Mouse (Mus musculus) monocyte, adult 2 months (primary cell): ENCODE measurements around the gene Sema6b.

Experiments used
- DNase-seq, 2 experiments: peaks; one replicate each; pipeline ENCODE4 v3.0.0; 2022; ENCODE audit warnings: low spot score in 2 of 2, low read depth in 1 of 2

Sema6b gene

GRCm38 (mm10) chr17:56139858-56140595, at the start of gene Sema6b:
Gene Sema6b (minus strand): TSS chr17:56140343.
- DNase-seq: no peak

- no peak for DNase-seq
Observed at GRCm38 (mm10) chr17:56185281-56186141, 45.4 kb upstream of the Sema6b start.

- DNase-seq: peak; percentile 81 to 90
Observed at GRCm38 (mm10) chr17:56183658-56184103, 43.5 kb upstream of the Sema6b start, which contains the start of gene Mydgf. Gene Mydgf (minus strand): TSS chr17:56183920.

DNA sequence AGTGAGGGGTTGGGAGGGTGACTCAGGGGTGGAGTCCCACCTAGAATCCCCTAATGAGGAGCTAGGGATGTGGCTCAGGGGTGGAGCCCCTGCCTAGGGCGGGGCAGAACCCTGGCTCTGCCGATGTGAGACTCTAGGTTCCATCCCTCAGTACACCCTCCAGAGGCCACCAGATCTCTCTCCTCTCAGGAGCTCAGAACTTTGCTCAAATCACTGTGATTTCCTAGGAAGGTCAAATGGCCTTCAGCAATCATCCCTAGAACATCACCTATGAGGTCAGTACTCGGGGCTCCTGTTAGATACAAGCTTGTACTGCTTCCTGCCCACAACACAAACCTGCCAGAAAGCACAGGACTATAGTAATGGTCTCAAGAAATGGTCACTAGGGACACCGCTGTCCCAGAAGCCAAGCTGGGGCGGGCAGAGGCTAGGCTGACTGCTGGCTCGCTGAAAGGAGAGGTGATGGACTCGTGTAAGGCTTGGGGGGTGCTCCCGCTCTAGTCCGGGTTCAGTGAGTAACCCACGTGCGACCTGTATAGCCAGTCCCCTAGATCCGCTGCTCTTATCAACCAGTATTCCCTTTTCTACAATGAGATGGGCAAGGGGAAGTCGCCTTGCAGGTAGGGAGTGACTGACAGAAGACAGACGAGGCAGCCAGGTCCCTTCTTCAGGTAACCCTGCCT, 43.0 kb upstream of the Sema6b start:
- DNase-seq: no peak

GRCm38 (mm10) chr17:56175416-56175815, 35.3 kb upstream of the Sema6b start:
- DNase-seq: no peak

DNA sequence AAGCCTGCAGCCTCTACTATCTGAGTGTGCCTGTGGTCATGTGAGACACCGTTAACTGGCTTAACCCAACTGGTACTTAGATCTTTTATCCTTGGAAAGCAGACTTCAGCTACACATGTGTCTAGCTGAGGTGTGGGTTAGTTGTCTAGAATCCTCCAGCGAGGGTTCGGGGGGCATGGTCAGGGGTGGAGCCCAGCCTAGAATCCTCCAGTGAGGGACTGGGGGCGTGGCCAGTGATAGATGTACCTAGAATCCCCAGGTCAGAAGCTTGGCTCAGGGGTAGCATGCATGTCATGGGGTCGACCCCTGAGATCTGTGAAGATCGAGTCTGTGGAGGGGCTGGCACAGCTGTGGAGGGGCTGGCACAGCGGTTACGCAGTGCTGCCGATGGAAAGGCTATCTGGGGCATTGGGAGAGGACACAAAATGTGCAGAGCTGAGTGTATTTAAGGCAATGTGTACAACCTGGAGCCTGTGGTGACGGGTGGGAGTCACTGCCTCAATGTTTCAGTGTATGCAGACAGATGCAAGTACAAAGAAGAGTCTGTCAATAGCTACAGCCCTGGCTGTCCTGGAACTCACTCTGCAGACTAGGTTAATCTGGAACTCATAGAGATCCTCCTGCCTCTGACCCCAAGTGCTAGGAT, 33.4 kb upstream of the Sema6b start:
- no peak for DNase-seq

DNA sequence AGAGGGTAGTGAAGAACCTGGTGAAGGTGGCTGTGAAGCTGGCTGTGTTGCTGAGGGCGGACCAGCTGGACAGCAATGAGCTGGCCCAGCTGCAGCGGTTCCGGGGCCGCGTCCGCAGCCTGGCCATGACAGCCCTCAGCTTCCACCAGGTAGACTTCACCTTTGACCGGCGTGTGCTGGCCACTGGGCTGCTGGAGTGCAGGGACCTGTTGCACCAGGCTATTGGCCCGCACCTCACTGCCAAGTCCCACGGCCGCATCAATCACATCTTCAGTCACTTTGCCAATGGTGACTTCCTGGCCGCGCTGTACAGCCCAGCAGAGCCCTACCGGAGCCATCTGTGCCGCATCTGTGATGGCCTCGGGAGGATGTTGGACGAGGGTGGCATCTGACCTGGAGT, 31.7 kb upstream of the Sema6b start:
- no peak for DNase-seq

DNA sequence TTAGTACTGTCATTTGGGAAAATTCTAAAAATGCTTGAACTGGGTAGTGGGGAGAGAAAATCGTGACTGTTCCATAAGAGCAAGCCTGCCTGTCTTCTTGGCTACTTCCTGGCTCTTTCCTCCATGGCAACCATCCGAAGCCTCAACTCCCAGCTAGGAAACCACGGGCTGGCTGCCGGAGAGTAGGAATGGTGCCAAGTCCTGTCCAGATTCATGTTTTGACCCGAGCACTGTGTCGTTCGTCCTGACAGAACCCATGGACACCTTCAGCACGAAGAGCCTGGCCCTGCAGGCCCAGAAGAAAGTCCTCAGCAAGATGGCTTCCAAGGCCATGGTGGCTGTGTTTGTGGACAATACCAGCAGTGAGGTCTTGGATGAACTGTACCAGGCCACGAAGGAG, 31.3 kb upstream of the Sema6b start:
- DNase-seq: no peak

DNA sequence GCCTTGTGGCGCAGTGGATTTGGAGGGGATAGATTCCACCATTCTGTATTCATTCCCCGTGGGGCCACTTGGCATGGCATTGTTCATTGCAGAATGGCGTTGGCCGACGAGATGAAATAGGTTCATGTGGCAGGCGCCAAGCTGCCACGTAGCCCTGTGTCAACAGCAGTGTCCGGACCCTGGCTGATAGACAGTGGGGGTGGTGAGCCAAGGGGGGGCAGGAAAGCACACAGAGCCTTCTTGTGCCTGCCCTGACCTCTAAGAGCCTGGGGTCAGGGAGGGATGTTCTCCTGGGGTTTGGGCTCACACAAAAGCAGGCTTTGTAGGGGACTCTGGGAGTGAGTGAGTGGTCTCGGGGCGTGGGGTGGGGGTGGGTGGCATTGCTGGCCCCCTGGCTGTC, 30.5 kb upstream of the Sema6b start:
- no peak for DNase-seq

DNA sequence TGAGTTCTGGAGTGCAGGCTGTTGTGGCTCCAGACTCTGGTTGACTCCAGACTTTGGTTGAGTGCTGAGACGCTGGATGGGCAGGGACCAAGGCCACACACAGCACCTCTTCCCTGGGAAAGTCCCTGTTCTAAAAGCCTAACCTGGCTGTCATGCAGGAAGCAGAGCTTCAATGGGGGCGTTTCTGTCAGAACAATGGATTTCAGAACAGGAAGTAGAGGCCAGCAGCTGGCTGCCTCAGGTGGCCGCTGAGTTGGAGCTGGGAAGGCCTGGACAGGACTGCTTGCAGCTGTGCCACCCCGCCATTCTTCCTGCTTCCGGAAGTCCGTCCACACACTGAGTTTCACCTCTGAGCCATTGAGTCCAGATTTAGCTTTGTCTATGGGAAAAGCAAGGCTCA, 29.7 kb upstream of the Sema6b start:
- DNase-seq: no peak

GRCm38 (mm10) chr17:56165671-56166070, 25.5 kb upstream of the Sema6b start:
- DNase-seq: no peak

DNA sequence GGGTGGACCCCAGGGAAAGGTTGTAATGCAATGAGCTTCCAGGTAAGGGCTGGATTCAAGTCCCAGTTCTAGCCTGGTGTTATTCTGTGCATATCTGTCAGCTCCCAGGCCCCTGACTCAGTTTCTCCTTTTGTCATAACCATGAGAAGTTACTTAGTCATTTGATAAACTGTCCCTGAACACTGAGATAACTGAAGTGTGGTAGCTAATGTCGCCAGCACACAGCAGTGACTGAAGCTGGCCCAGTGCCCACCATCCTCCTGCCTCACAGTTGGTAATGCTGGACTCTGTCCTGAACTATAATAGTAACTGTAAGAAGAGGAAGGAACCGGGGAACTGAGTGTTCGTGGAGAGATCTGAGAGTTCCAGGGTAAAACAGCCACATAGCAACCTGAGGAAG, 24.4 kb upstream of the Sema6b start:
- DNase-seq: no peak

DNA sequence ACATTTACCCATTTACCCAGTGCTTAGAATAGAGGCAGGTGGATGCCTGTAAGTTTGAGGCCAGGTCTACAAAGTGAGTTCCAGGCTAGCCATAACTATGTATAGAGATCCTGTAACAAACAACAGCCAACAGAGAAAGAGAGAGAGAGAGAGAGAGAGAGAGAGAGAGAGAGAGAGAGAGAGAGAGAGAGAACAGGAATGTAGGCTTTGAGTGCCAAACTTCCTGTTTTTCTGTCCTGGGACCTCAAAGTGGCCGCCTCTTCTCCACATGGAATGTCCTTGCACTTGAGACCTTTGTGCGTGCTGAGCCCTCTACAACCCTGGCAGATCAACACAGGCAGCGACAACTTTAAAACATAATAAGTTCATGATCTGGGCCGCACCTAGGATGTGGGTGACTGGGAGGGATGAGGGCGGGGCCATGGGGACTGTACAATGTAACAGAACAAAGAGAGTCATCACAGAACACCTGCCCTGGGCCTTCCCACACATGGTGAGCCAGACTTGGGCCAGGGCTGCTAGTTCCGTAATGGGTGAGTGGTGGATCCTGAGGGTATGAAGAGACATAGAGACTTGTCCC, 23.5 kb upstream of the Sema6b start:
- no peak for DNase-seq

GRCm38 (mm10) chr17:56162231-56162774, 22.2 kb upstream of the Sema6b start, which contains the start of gene Tnfaip8l1:
Gene Tnfaip8l1 (plus strand): TSS chr17:56162477.
- peak; percentile 84 to 89 for DNase-seq

DNA sequence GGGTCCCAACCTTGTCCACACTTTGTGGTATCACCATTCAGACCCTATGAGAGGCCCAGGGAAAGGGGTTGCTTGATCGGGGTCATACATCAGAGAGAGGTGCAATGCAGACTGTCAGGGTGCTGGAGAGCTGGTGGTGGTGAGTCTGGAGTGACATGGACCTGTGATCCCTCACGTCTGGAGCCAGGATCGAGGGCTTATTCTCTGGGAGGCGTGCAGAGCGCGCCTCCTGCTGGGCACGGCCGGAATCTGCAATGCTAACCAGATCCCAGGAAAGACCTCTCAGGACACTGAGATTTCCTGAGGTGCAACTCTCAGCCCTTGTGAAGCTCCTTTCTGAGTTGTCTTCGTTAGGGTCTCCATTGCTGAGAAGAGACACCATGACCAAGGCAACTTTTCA, 19.6 kb upstream of the Sema6b start:
- peak in 1 of 2 experiments; percentile 27 for DNase-seq

GRCm38 (mm10) chr17:56153643-56154042, 13.5 kb upstream of the Sema6b start:
- peak in 1 of 2 experiments; percentile 26 for DNase-seq

GRCm38 (mm10) chr17:56149897-56150296, 9.8 kb upstream of the Sema6b start:
- no peak for DNase-seq

GRCm38 (mm10) chr17:56148790-56149618, 8.9 kb upstream of the Sema6b start:
- no peak for DNase-seq

GRCm38 (mm10) chr17:56148280-56148679, 8.1 kb upstream of the Sema6b start:
- DNase-seq: no peak
